Mouse (Mus musculus) ES-E14 (cell line): ENCODE data around the gene Chchd6.

Experiments used
- HCFC1 ChIP-seq: IDR thresholded peaks from 2 replicates; pipeline ENCODE4 v1.6.1; 2012; ENCODE audit warnings: low read length, inconsistent platforms, borderline replicate concordance; ENCODE audit not compliant: insufficient read depth
- ZNF384 ChIP-seq: IDR thresholded peaks from 2 replicates; pipeline ENCODE4 v1.6.1; 2012; ENCODE audit warnings: low read depth, low read length, inconsistent platforms

DNA sequence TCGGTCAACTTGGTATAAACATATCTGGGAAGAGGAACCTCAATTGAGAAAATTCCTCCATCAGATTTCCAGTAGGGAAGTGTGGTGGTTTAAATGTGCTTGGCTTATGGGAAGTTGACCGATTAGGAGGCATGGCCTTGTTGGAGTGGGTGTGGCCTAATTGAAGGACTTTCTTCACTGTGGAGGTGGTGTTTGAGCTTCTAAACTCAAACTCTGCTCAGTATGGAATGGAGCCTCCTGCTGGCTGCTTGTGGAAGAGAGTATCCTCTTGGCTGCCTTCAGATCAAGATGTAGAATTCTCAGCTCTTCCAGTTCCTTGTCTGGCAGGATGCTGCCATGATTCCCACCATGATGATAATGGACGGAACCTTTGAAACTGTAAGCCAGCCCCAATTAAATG lies 27.2 kb upstream of the Chchd6 start:
- no peak for TF ChIP-seq ZNF384
- no peak for TF ChIP-seq HCFC1
